Mouse (Mus musculus) kidney, adult 2 months (tissue): Measurements from ENCODE around the gene 1700013G24Rik. TPM values are rescaled to one million over a fixed set of nuclear protein-coding genes. Genes with fewer than 3 reads are reported as not detected.

Source experiments
- DNase-seq: peaks from one replicate; pipeline ENCODE4 v3.0.0; 2021
- H3K27ac ChIP-seq: fragments of 200-500 bp; 2 replicates; pipeline ENCODE4 v1.5.1; 2012; ENCODE audit warnings: low read depth, low read length, control low read depth, inconsistent platforms; ENCODE audit not compliant: insufficient read depth
- H3K27me3 ChIP-seq: fragments of 200-500 bp; replicated peaks from 2 replicates; pipeline ENCODE4 v1.6.1; 2012; ENCODE audit warnings: mild to moderate bottlenecking, moderate library complexity, low read length, inconsistent platforms; ENCODE audit not compliant: control insufficient read depth, insufficient read depth
- H3K36me3 ChIP-seq: fragments of 200-500 bp; 2 replicates; pipeline ENCODE4 v1.6.1; 2012; ENCODE audit warnings: mild to moderate bottlenecking, moderate library complexity, low read length, inconsistent platforms; ENCODE audit not compliant: control insufficient read depth, insufficient read depth
- H3K4me1 ChIP-seq: fragments of 200-500 bp; 2 replicates; pipeline ENCODE4 v1.6.1; 2011; ENCODE audit warnings: low read length; ENCODE audit not compliant: control insufficient read depth, insufficient read depth
- H3K4me3 ChIP-seq: fragments of 200-500 bp; 2 replicates; pipeline ENCODE4 v1.5.1; 2011; ENCODE audit warnings: mild to moderate bottlenecking, low read depth, low read length, control low read depth; ENCODE audit not compliant: insufficient read depth
- CTCF ChIP-seq: fragments of 200-500 bp; conservative IDR thresholded peaks from 2 replicates; pipeline ENCODE4 v1.5.1; 2011; ENCODE audit warnings: low read depth, mild to moderate bottlenecking, control low read depth, low read length, moderate library complexity, mixed read lengths; ENCODE audit not compliant: insufficient read depth, insufficient read length
- POLR2A ChIP-seq: fragments of 200-500 bp; IDR thresholded peaks from one replicate; pipeline ENCODE4 v1.6.1; 2011; ENCODE audit warnings: low read depth, low read length, control low read depth
- WGBS: fragments of 180-500 bp; shearing (Covaris S2); methylation state at CpG from one replicate; pipeline ENCODE4 v1.1.7; 2018; 5-methylcytosine and 5-hydroxymethylcytosine counted together
- polyA plus RNA-seq: library from polyadenylated mRNA; depleted of rRNA; stranded (reverse); fragments of >200 nt; gene quantifications from 2 replicates; pipeline ENCODE4 v1.2.3, GENCODE M21; 2012

1700013G24Rik gene
- polyA plus RNA-seq, 1 experiment, result 0.22 TPM

DNA sequence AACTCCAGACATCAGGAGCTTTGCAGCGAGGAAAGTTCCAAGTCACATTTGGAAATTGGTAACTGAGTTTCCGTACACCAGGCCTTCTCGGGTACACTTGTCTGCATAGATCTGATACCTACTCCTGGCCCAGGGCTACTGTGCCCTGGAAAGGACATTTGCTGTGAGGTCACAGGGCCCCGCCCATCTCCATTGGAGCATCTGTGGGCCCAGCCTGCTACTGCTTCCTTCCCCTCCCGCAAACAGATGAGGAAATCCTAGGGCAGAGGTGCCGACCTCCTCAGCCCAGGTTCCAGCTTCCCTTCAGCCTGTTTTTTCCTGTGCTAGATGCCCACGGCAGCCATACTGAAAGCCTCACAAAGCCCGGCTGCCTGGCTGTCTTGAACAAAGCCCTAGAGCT is 36.9 kb downstream of the 1700013G24Rik start:
- peaks cover 27% of the 10 kb centered on the region for H3K4me1 ChIP-seq
- no peak for TF ChIP-seq CTCF
- TF ChIP-seq POLR2A, result no peak
- WGBS, result 58% methylated on average over 8 of the region's 8 CpGs
- H3K27me3 ChIP-seq, result no peaks in the 10 kb centered on the region
- H3K4me3 ChIP-seq, result no peak overlapping the region
- no peaks in the 10 kb centered on the region for H3K36me3 ChIP-seq
- peak overlapping the region; percentile 85 for H3K27ac ChIP-seq
- DNase-seq, result peak; percentile 84

DNA sequence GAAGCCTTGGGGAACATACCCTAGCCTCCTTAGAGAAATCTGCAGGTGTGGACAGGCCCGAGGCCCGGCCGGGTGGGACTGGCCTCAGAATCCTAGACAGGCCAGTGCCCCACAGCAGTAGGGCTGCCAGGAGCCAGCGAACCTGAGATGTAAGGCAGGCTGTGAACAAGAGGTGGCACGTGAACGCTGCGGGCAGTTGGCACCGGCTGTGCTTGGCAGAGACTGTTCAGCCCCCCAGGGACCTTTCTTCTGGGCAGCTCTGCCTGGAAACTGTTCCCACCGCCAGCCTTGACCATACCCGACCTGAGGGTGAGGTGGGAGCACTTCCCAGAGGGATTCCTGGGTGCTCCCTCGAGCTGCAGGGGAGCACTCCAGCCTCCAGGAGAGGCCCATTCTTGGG is 39.5 kb downstream of the 1700013G24Rik start:
- H3K27me3 ChIP-seq, result no peaks in the 10 kb centered on the region
- H3K4me1 ChIP-seq, result peaks cover 17% of the 10 kb centered on the region
- no peaks in the 10 kb centered on the region for H3K36me3 ChIP-seq
- no peak overlapping the region for H3K4me3 ChIP-seq
- WGBS, result 57% methylated on average over 11 of the region's 11 CpGs
- peak; percentile 31 for DNase-seq
- TF ChIP-seq POLR2A, result no peak
- no peak for TF ChIP-seq CTCF
- no peak overlapping the region for H3K27ac ChIP-seq

DNA sequence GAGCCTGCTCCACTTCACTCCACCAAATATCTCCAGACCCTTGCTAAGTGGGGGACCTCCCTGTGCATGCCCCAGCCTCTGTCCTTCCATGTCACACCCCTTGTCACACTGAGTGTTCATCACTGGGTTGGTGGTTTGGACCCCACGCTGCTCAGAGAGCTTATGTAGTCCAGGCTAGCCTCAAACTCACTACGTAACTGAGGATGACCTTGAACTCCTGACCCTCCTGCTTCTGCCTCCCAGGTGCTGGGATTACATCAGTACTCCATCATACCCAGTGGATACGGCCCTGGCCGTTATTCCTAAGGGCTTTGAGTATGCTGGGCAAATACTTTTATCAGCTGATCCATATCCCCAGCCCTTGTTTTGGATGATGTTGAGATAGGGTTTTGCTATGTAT is 40.1 kb downstream of the 1700013G24Rik start:
- DNase-seq, result no peak
- Histone ChIP-seq H3K27me3 (no peaks in the 10 kb centered on the region), H3K4me1 (peaks cover 17% of the 10 kb centered on the region), H3K27ac (no peak overlapping the region), H3K36me3 (no peaks in the 10 kb centered on the region), H3K4me3 (no peak overlapping the region)
- WGBS, result 92% methylated on average over 4 of the region's 4 CpGs
- TF ChIP-seq POLR2A (no peak), CTCF (no peak)

DNA sequence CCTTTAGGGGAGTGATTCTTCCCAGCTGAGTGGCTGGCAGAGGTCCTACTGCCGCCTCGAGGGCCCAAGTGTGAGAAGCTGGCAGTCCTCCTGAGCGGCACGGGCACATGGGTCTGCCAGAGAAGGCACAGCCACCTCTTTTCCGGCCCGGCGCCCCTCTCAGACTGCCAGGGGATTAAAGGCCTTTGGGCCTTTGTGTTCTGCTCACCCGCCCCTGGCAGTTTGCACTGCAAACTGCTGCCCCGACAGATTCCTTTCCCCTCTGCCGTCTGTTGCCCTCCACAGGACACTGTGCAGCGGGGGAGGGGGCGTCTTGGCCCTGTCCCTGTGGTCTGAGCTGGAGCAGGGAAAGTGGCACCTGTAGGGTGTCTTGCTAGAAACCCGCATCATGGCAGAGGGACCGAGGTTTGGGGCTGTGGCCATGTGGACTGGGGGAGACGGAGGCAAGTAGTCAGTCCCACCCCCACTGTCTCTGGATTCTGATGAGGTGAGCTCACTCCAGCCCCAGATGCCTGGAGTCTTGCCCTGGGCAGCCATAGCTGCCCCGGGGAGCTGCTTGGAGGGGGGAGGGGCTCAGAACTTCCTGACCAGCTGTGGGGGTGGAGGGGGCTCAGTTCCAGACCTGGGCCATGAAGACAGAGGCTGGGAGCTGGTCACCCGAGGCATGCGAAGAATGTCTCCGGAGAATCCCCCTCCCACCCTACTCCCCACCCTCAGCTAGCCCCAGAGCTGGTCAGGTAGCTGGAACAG is 41.8 kb downstream of the 1700013G24Rik start:
- TF ChIP-seq CTCF, result no peak
- TF ChIP-seq POLR2A, result no peak
- no peaks in the 10 kb centered on the region for H3K36me3 ChIP-seq
- 18% methylated on average over 19 of the region's 19 CpGs for WGBS
- peaks cover 25% of the 10 kb centered on the region for H3K4me1 ChIP-seq
- H3K4me3 ChIP-seq, result no peak overlapping the region
- peak; percentile 43 for DNase-seq
- H3K27ac ChIP-seq, result peak overlapping the region; percentile 6; the same call in 1 of the 2 replicates
- H3K27me3 ChIP-seq, result no peaks in the 10 kb centered on the region

DNA sequence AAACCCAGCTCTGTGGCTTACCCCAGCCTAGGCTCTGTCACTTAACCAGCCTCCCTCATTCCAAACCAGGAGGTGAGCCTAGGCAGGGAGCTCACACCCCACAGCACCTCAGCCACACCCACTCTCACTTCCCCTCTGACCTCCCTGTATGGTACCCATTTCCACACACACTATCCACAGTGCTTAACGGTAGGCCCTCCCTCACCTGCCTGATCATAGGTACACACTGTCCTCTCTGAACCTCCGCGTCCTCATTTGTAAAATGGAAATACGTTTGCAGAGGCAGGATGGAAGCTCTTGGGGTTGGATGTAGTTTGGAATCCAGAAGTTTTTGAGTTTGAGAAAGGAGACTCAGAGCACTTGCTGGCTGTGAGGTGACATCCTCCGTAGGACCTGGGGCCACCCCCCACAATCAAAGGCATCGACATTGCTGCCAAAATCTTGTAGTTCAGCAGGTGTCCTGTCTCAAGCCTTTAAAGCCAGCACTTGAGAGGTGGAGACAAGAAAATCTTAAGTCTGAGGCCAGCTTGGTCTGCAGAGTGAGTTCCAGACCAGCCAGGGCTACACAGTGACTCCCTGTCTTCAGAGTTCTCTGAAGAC is 42.5 kb downstream of the 1700013G24Rik start:
- H3K4me1 ChIP-seq, result peaks cover 25% of the 10 kb centered on the region
- no peak for DNase-seq
- H3K4me3 ChIP-seq, result no peak overlapping the region
- no peaks in the 10 kb centered on the region for H3K27me3 ChIP-seq
- H3K36me3 ChIP-seq, result no peaks in the 10 kb centered on the region
- H3K27ac ChIP-seq, result no peak overlapping the region; the same call in 1 of the 2 replicates
- WGBS, result 65% methylated on average over 6 of the region's 6 CpGs
- TF ChIP-seq CTCF (no peak), POLR2A (no peak)

DNA sequence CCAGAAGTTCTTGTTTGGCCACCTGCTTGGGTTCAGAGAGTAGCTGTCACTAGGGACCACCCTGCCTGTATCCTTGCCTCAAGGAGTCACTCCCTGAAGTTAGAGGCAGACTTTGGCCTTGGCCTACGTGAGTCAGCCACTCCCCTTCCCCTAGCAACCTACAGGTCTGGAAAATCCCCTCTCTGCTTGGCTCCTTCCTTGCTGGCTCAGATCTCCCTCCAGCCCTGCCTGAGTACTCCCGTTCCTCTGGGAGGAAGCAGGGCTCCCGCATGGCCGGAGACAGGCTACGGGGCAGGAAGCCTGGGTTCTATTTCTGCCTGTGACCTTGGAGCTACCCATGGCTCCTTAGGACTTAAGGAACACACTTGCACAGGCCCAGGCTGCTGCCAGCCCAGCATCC is 44.3 kb downstream of the 1700013G24Rik start:
- Histone ChIP-seq H3K27me3 (no peaks in the 10 kb centered on the region), H3K4me1 (peaks cover 25% of the 10 kb centered on the region), H3K27ac (peak overlapping the region; percentile 85), H3K36me3 (no peaks in the 10 kb centered on the region), H3K4me3 (no peak overlapping the region)
- TF ChIP-seq CTCF, result no peak
- TF ChIP-seq POLR2A, result no peak
- DNase-seq, result peak; percentile 86
- 31% methylated on average over 5 of the region's 5 CpGs for whole genome bisulfite sequencing

DNA sequence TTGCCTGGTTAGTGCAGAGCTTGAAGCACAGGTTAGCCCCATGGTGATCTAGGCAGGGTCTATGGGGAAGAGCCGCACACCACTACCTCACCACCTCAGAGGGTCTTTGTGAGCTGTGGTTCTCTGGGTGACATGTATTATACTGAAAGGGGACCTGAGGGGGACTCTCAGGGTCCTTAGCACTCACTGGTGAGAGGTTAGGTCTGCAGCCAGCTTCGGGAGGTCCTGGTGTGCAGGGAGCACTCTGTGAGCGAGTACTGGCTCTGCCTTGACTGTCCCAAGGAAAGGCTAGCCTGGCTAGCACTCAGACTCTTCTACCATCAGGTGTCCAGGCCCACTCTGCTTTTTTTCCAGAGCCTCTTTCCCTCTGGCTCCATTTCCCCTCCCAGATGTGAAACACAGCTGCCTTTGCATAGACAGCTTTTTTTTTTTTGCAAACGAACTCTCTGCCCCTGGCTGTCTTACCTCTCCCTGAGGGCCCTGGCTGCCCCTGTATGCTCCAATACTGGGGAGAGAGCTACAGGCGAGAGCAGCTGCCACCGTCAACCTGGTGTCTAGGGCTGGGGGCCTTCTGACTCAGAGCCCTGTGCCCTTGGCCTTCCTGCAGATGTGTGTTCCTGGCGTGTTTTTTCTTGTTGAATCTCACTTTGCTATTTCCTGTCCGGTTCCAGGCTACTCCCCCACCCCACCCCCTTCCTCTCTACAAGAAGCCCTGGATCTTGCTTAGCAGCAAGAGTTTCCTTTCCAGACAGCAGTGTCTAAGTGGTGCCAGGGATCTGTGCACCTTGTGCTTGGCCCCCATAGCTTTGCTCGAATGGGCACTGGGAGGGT is 45.0 kb downstream of the 1700013G24Rik start:
- Histone ChIP-seq H3K27ac (peak overlapping the region; percentile 85), H3K4me3 (no peak overlapping the region), H3K27me3 (no peaks in the 10 kb centered on the region), H3K4me1 (peaks cover 25% of the 10 kb centered on the region), H3K36me3 (no peaks in the 10 kb centered on the region)
- no peak for TF ChIP-seq CTCF
- TF ChIP-seq POLR2A, result no peak
- WGBS, result 46% methylated on average over 9 of the region's 9 CpGs
- peak; percentile 87 for DNase-seq
